Mouse (Mus musculus) T-helper 17 cell (primary cell): ENCODE measurements around the gene Zfyve19.

ENCODE experiments used
- in situ Hi-C, 2 experiments: fragments of 300-600 bp; cut with MboI, MseI; formaldehyde crosslinking; loops; 1 replicate in 1 of 2; 2 replicates in 1 of 2; pipeline ENCODE4 v1.15.1; 2025; ENCODE audit warnings: high pct_unique_total_duplicates in 2 of 2

Gene Zfyve19

GRCm38 (mm10) chr2:119208344-119209175 lies at the start of gene Zfyve19, which contains the start of gene Dnajc17:
Gene Zfyve19 (plus strand): TSS chr2:119208617.
Gene Dnajc17 (minus strand): TSS chr2:119208795.
- in situ Hi-C loops: no loop called here

GRCm38 (mm10) chr2:119161247-119161646 lies 47.2 kb upstream of the Zfyve19 start:
- in situ Hi-C loops: loop anchor here in 1 of 2 experiments (5.0 kb wide), 1 partner anchor 36 kb away; no protein-coding TSS in a partner anchor

- in situ Hi-C loops: loop anchor here in 1 of 2 experiments (5.0 kb wide), 1 partner anchor 34 kb away; no protein-coding TSS in a partner anchor
These were observed 45.3 kb upstream of the Zfyve19 start for GRCm38 (mm10) chr2:119163135-119163534.

- in situ Hi-C loops: loop anchor here in 1 of 2 experiments (5.0 kb wide), 1 partner anchor 33 kb away; no protein-coding TSS in a partner anchor
These were observed 44.4 kb upstream of the Zfyve19 start for GRCm38 (mm10) chr2:119163999-119164398.

GRCm38 (mm10) chr2:119165401-119165800 lies 43.0 kb upstream of the Zfyve19 start:
- in situ Hi-C loops: no loop called here

GRCm38 (mm10) chr2:119166901-119167865 lies 41.2 kb upstream of the Zfyve19 start, which contains the start of gene Gchfr:
Gene Gchfr (plus strand): TSS chr2:119167773.
- in situ Hi-C loops: no loop called here

- in situ Hi-C loops: no loop called here
These were observed 40.6 kb upstream of the Zfyve19 start for GRCm38 (mm10) chr2:119167866-119168256.

GRCm38 (mm10) chr2:119170282-119170681 lies 38.1 kb upstream of the Zfyve19 start:
- in situ Hi-C loops: no loop called here

GRCm38 (mm10) chr2:119171574-119171973 lies 36.8 kb upstream of the Zfyve19 start:
- in situ Hi-C loops: no loop called here

GRCm38 (mm10) chr2:119172446-119172845 lies 36.0 kb upstream of the Zfyve19 start:
- in situ Hi-C loops: no loop called here

GRCm38 (mm10) chr2:119172862-119173576 lies 35.4 kb upstream of the Zfyve19 start:
- in situ Hi-C loops: no loop called here

GRCm38 (mm10) chr2:119173991-119174651 lies 34.3 kb upstream of the Zfyve19 start, which contains the start of gene Gm14137:
Gene Gm14137 (plus strand): TSS chr2:119174509.
- in situ Hi-C loops: no loop called here

GRCm38 (mm10) chr2:119174866-119175265 lies 33.6 kb upstream of the Zfyve19 start:
- in situ Hi-C loops: no loop called here

GRCm38 (mm10) chr2:119175614-119176013 lies 32.8 kb upstream of the Zfyve19 start:
- in situ Hi-C loops: no loop called here

- in situ Hi-C loops: no loop called here
These were observed 31.7 kb upstream of the Zfyve19 start for GRCm38 (mm10) chr2:119176761-119177160.

GRCm38 (mm10) chr2:119177384-119177939 lies 31.0 kb upstream of the Zfyve19 start:
- in situ Hi-C loops: no loop called here

GRCm38 (mm10) chr2:119182914-119183313 lies 25.5 kb upstream of the Zfyve19 start:
- in situ Hi-C loops: no loop called here

GRCm38 (mm10) chr2:119189029-119189710 lies 19.2 kb upstream of the Zfyve19 start:
- in situ Hi-C loops: loop anchor here in 1 of 2 experiments (5.0 kb wide), 1 partner anchor 172 kb away; no protein-coding TSS in a partner anchor

GRCm38 (mm10) chr2:119190969-119191368 lies 17.4 kb upstream of the Zfyve19 start:
- in situ Hi-C loops: no loop called here
